Mouse (Mus musculus) MEL (cell line): Measurements from ENCODE around the gene Mkrn1. TPM values are rescaled to one million over a fixed set of nuclear protein-coding genes. Genes with fewer than 3 reads are reported as not detected.
"Not testable (repeated sequence)": the region's sequence is repeated elsewhere in the genome, so short reads cannot be mapped to it uniquely, and the experiment has no call there.

Source experiments
- DNase-seq: peaks from one replicate; pipeline ENCODE4 v3.0.0; 2011; ENCODE audit warnings: low read depth, low spot score
- H3K27ac ChIP-seq: 2 replicates; pipeline ENCODE4 v1.5.1; 2012; ENCODE audit warnings: low read depth, mild to moderate bottlenecking, control low read depth, low read length, moderate library complexity; ENCODE audit not compliant: control insufficient read depth
- H3K27me3 ChIP-seq, 2 experiments: fragments of 150-350 bp in 1 of 2; sonication (generic) in 1 of 2; 2 replicates each; pipeline ENCODE4 v1.6.1; 2012; ENCODE audit warnings: low read length in 2 of 2, mild to moderate bottlenecking in 2 of 2, improper control_type of control experiment in 1 of 2, moderate library complexity in 1 of 2; ENCODE audit not compliant: insufficient read depth in 2 of 2, control insufficient read depth in 1 of 2
- H3K36me3 ChIP-seq, 2 experiments: 2 replicates each; pipeline ENCODE4 v1.6.1; 2012 to 2014; ENCODE audit warnings: low read length in 2 of 2, improper control_type of control experiment in 1 of 2, inconsistent platforms in 1 of 2, mild to moderate bottlenecking in 1 of 2; ENCODE audit not compliant: insufficient read depth in 2 of 2, control insufficient read depth in 1 of 2
- H3K4me1 ChIP-seq, 2 experiments: fragments of 150-350 bp in 1 of 2; sonication (generic) in 1 of 2; 2 replicates each; pipeline ENCODE4 v1.6.1; 2012; ENCODE audit warnings: low read length in 2 of 2, improper control_type of control experiment in 1 of 2, mild to moderate bottlenecking in 1 of 2; ENCODE audit not compliant: insufficient read depth in 2 of 2, control insufficient read depth in 1 of 2
- H3K4me3 ChIP-seq, 2 experiments: fragments of 150-350 bp in 1 of 2; sonication (generic) in 1 of 2; 2 replicates each; pipeline ENCODE4 v1.5.1; 2012; ENCODE audit warnings: low read depth in 2 of 2, low read length in 2 of 2, mild to moderate bottlenecking in 2 of 2, moderate library complexity in 2 of 2, control low read depth in 1 of 2, improper control_type of control experiment in 1 of 2; ENCODE audit not compliant: control insufficient read depth in 1 of 2, insufficient read depth in 1 of 2
- H3K79me2 ChIP-seq: 2 replicates; pipeline ENCODE4 v1.6.1; 2012; ENCODE audit warnings: mild to moderate bottlenecking, low read length, moderate library complexity; ENCODE audit not compliant: control insufficient read depth, poor library complexity, insufficient read depth
- H3K9ac ChIP-seq: 2 replicates; pipeline ENCODE4 v1.6.1; 2012; ENCODE audit warnings: low read depth, mild to moderate bottlenecking, control low read depth, low read length, moderate library complexity; ENCODE audit not compliant: control insufficient read depth, poor library complexity, severe bottlenecking
- H3K9me3 ChIP-seq: fragments of 150-350 bp; sonication (generic); replicated peaks from 2 replicates; pipeline ENCODE4 v1.6.1; 2012; ENCODE audit warnings: mild to moderate bottlenecking, low read length, improper control_type of control experiment, moderate library complexity; ENCODE audit not compliant: insufficient read depth
- CHD1 ChIP-seq: IDR thresholded peaks from 2 replicates; pipeline ENCODE4 v1.6.1; 2012; ENCODE audit warnings: low read depth, mild to moderate bottlenecking, inconsistent platforms, low read length, improper control_type of control experiment
- CTCF ChIP-seq, 3 experiments: IDR thresholded peaks in 2 of 3; conservative IDR thresholded peaks in 1 of 3; 2 replicates each; pipeline ENCODE4 v1.5.1; 2011 to 2012; ENCODE audit warnings: low read length in 3 of 3, low read depth in 2 of 3, mild to moderate bottlenecking in 2 of 3, improper control_type of control experiment in 1 of 3, inconsistent platforms in 1 of 3, mixed read lengths in 1 of 3, moderate library complexity in 1 of 3; ENCODE audit not compliant: control insufficient read depth in 1 of 3, insufficient read depth in 1 of 3, poor library complexity in 1 of 3, severe bottlenecking in 1 of 3
- ELF1 ChIP-seq: IDR thresholded peaks from 2 replicates; pipeline ENCODE4 v1.6.1; 2014; ENCODE audit warnings: low read depth, mild to moderate bottlenecking, inconsistent platforms, low read length, improper control_type of control experiment, moderate library complexity
- ETS1 ChIP-seq: IDR thresholded peaks from 2 replicates; pipeline ENCODE4 v1.6.1; 2012; ENCODE audit warnings: low read depth, mild to moderate bottlenecking, inconsistent platforms, low read length, improper control_type of control experiment, moderate library complexity
- GATA1 ChIP-seq: IDR thresholded peaks from 2 replicates; pipeline ENCODE4 v1.6.1; 2011; ENCODE audit warnings: low read depth, low read length, improper control_type of control experiment
- JUND ChIP-seq: IDR thresholded peaks from 2 replicates; pipeline ENCODE4 v1.6.1; 2011; ENCODE audit warnings: low read depth, mild to moderate bottlenecking, improper control_type of control experiment, low read length
- MXI1 ChIP-seq: IDR thresholded peaks from 2 replicates; pipeline ENCODE4 v1.6.1; 2011; ENCODE audit warnings: mild to moderate bottlenecking, low read depth, low read length, improper control_type of control experiment
- MYB ChIP-seq: IDR thresholded peaks from 2 replicates; pipeline ENCODE4 v1.6.1; 2011; ENCODE audit warnings: mild to moderate bottlenecking, low read depth, low read length, improper control_type of control experiment
- POLR2A ChIP-seq, 2 experiments: IDR thresholded peaks; 2 replicates each; pipeline ENCODE4 v1.6.1; 2011 to 2012; ENCODE audit warnings: low read length in 2 of 2, mild to moderate bottlenecking in 2 of 2, control low read depth in 1 of 2, improper control_type of control experiment in 1 of 2, low read depth in 1 of 2, moderate library complexity in 1 of 2; ENCODE audit not compliant: control insufficient read depth in 1 of 2, insufficient read depth in 1 of 2, poor library complexity in 1 of 2
- POLR2AphosphoS2 ChIP-seq: IDR thresholded peaks from 2 replicates; pipeline ENCODE4 v1.6.1; 2011; ENCODE audit warnings: low read length, improper control_type of control experiment
- POLR2AphosphoS5 ChIP-seq: IDR thresholded peaks from 2 replicates; pipeline ENCODE4 v1.6.1; 2012; ENCODE audit warnings: low read depth, borderline replicate concordance, mild to moderate bottlenecking, inconsistent platforms, low read length, moderate library complexity, mixed read lengths
- RAD21 ChIP-seq: IDR thresholded peaks from 2 replicates; pipeline ENCODE4 v1.6.1; 2011; ENCODE audit warnings: mild to moderate bottlenecking, low read depth, low read length, improper control_type of control experiment
- RCOR1 ChIP-seq: IDR thresholded peaks from 2 replicates; pipeline ENCODE4 v1.6.1; 2012; ENCODE audit warnings: low read depth, mild to moderate bottlenecking, inconsistent platforms, low read length, improper control_type of control experiment
- TBP ChIP-seq: IDR thresholded peaks from 2 replicates; pipeline ENCODE4 v1.8.0; 2011; ENCODE audit warnings: low read depth, low read length, improper control_type of control experiment
- TCF12 ChIP-seq: IDR thresholded peaks from 2 replicates; pipeline ENCODE4 v1.6.1; 2014; ENCODE audit warnings: low read depth, mild to moderate bottlenecking, inconsistent platforms, low read length, improper control_type of control experiment, moderate library complexity
- UBTF ChIP-seq: IDR thresholded peaks from 2 replicates; pipeline ENCODE4 v1.6.1; 2012; ENCODE audit warnings: low read depth, mild to moderate bottlenecking, inconsistent platforms, low read length, improper control_type of control experiment, moderate library complexity, borderline replicate concordance; ENCODE audit not compliant: insufficient read depth
- ZMIZ1 ChIP-seq: IDR thresholded peaks from 2 replicates; pipeline ENCODE4 v1.6.1; 2012; ENCODE audit warnings: low read depth, mild to moderate bottlenecking, inconsistent platforms, low read length, improper control_type of control experiment, moderate library complexity
- polyA plus RNA-seq, 2 experiments: library from polyadenylated mRNA; stranded (reverse) in 1 of 2; unstranded in 1 of 2; fragments of >175 nt in 1 of 2; fragments of >200 nt in 1 of 2; gene quantifications; 2 replicates each; pipeline versions ENCODE4 v1.2.1 to v1.2.4; 2012; ENCODE audit warnings: low replicate concordance in 2 of 2, low read depth in 1 of 2; ENCODE audit not compliant: insufficient read length in 2 of 2, insufficient read depth in 1 of 2, missing spikeins in 1 of 2
- total RNA-seq: library from RNA; depleted of rRNA; stranded (reverse); fragments of 300-350 nt; gene quantifications from 2 replicates; pipeline ENCODE4 v1.2.3, GENCODE M21; 2012

Gene Mkrn1
- total and polyA plus RNA-seq, 3 experiments, result 57.4 to 58.1 TPM; not detected in 1

DNA sequence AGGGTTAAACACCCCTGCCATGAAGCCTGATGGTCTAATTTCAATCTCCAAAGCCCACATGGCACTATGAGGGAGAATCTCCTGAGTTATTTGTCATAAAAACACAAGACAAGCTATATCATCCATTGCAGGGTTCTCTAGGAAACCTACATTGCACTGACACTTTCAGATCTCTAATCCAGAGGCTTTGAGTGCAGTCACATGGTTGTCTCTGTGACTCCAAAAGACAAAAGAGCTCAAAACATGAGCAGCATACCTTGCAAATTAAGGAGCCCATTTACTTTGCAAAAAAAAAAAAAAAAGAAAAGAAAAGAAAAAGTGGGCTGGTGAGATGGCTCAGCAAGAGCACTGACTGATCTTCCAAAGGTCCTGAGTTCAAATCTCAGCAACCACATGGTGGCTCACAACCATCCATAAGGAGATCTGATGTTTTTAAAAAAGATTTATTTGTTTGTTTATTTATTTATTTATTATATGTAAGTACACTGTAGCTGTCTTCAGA, 22.6 kb upstream of the Mkrn1 start:
- no peak overlapping the region for H3K27ac ChIP-seq
- TF ChIP-seq ETS1, result no peak
- no peak for TF ChIP-seq CTCF (IDR thresholded peaks at IDR 0.05 in 2 of 3, conservative IDR thresholded peaks at IDR 0.05 in 1 of 3; ENCODE audit: control insufficient read depth in 1 of 3, insufficient read depth in 1 of 3, low read depth in 2 of 3, low read length in 3 of 3, poor library complexity in 1 of 3, severe bottlenecking in 1 of 3)
- TF ChIP-seq ELF1, result no peak
- TF ChIP-seq, all 39 proteins: peak for 0

DNA sequence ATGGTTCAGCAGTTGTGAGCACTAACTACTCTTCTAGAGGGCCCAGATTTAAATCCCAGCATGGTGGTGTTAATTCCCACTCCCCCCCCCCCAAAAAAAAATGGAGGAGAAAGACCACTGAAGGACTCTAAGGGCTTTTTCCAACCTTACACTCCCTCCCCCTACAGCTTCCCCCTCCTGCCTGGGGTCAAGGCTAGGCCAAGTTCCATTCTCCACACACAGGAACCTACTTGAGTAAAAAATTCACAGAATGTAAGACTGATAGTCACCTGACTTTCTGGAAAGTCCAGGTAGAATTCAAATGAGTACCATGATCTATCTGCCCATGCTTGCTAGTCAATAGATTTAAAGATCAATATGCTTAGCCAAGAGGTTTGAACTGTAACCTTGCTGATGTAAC, 19.9 kb upstream of the Mkrn1 start:
- Histone ChIP-seq H3K9me3 (no peaks in the 10 kb centered on the region), H3K36me3 (peaks cover 0 to 4% of the 10 kb centered on the region in 2 experiments; a peak in 2 of 4 replicates), H3K79me2 (no peaks in the 10 kb centered on the region), H3K9ac (no peak overlapping the region), H3K27me3 (no peaks in the 10 kb centered on the region)
- DNase-seq, result no peak
- no peak for TF ChIP-seq POLR2A (IDR thresholded peaks at IDR 0.05; ENCODE audit: control insufficient read depth in 1 of 2, insufficient read depth in 1 of 2, low read depth in 1 of 2, low read length in 2 of 2, poor library complexity in 1 of 2)
- no peak for TF ChIP-seq TCF12
- TF ChIP-seq CHD1, result no peak
- TF ChIP-seq CTCF (IDR thresholded peaks at IDR 0.05 in 2 of 3, conservative IDR thresholded peaks at IDR 0.05 in 1 of 3; ENCODE audit: control insufficient read depth in 1 of 3, insufficient read depth in 1 of 3, low read depth in 2 of 3, low read length in 3 of 3, poor library complexity in 1 of 3, severe bottlenecking in 1 of 3), result no peak
- TF ChIP-seq ELF1, result no peak
- TF ChIP-seq JUND, result no peak
- no peak for TF ChIP-seq RCOR1
- TF ChIP-seq RAD21, result no peak
- no peak for TF ChIP-seq POLR2AphosphoS5
- TF ChIP-seq TBP, result no peak
- TF ChIP-seq UBTF, result no peak
- TF ChIP-seq GATA1, result no peak
- TF ChIP-seq MYB, result no peak
- TF ChIP-seq POLR2AphosphoS2, result no peak
- TF ChIP-seq MXI1, result no peak
- TF ChIP-seq ZMIZ1, result no peak
- TF ChIP-seq, all 39 proteins: peak for 0
- peaks cover 7 to 11% of the 10 kb centered on the region in 2 experiments for H3K4me1 ChIP-seq
- no peak overlapping the region for H3K4me3 ChIP-seq
- no peak overlapping the region for H3K27ac ChIP-seq

More for the DNA sequence above, 22.6 kb upstream of the Mkrn1 start:
- H3K27me3 ChIP-seq, result no peaks in the 10 kb centered on the region
- H3K4me1 ChIP-seq, result peaks cover 0 to 5% of the 10 kb centered on the region in 2 experiments; a peak in 2 of 4 replicates
- no peak overlapping the region for H3K9ac ChIP-seq
- H3K9me3 ChIP-seq, result no peaks in the 10 kb centered on the region
- DNase-seq, result no peak
- no peaks in the 10 kb centered on the region for H3K79me2 ChIP-seq
- no peak overlapping the region for H3K4me3 ChIP-seq
- H3K36me3 ChIP-seq, result peaks cover 0 to under 1% of the 10 kb centered on the region in 2 experiments; a peak in 1 of 4 replicates

DNA sequence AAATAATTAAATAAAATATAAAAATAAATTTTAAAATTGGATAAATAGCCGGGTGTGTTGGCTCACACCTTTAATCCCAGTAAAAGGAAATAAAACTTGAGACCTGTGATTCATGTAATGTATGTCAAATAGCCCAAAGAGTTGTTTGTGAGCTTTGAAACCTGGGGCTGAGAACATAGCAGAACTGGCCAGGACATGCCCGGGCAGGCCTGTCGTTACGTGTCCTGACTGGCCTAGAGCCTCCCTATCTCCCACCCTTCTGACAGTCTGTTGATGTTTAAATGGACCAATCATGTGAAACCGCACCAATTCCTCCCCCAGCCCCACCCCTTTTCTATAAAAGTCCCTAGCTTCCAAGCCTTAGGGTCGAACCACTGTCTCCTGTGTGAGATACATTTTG, 17.3 kb upstream of the Mkrn1 start:
- not testable (repeated sequence) for DNase-seq, H3K27ac ChIP-seq, H3K27me3 ChIP-seq, H3K4me3 ChIP-seq, H3K9ac ChIP-seq, H3K79me2 ChIP-seq, H3K9me3 ChIP-seq
- Histone ChIP-seq H3K4me1 (peaks cover 13 to 27% of the 10 kb centered on the region in 2 experiments), H3K36me3 (peaks cover 0 to 17% of the 10 kb centered on the region in 2 experiments; a peak in 2 of 4 replicates)
